Mouse (Mus musculus) erythroblast, embryonic 14.5 days (primary cell): ENCODE data around the gene Gm4559.

Experiments
- GATA1 ChIP-seq: IDR thresholded peaks from 2 replicates; pipeline ENCODE4 v1.6.1; 2012; ENCODE audit warnings: low read length, inconsistent platforms, mixed read lengths
- TAL1 ChIP-seq: IDR thresholded peaks from 3 replicates; pipeline ENCODE4 v1.6.1; 2012; ENCODE audit warnings: low read length, inconsistent platforms, mixed read lengths

DNA sequence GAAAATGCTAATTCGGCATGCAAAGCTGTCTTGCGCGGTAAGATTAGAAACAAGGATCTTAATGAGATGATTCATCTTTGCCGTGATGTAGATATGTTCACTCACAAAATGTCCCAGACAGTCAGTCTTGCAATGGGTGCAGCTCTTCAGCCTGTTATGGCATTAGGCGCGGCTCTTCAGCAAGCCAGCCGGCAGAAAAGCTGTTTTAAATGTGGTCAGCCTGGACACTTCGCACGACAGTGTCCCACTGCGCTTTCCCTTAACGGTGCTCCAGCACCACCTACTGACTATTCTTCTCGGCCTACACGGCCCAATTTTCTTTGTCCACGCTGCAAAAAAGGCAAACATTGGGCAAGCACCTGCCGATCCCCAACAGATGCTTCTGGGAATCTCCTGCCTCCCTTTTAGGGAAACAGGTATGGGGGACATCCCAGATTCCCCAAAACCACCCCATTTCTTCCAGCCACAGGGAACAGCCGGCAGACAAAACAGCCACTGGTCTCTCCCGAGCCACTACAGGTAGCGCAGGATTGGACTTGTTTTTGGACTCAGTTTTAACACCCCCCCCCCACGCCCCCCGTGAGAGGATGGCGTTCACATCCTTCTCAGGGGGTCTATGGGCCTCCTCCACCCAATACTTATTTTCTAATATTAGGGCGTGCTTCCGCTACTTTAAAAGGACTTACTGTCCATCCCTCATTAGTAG, 11.1 kb upstream of the Gm4559 start:
- TF ChIP-seq GATA1 = no peak
- no peak for TF ChIP-seq TAL1
